Mouse (Mus musculus) embryo, embryonic 10.5 days (tissue): ENCODE data around the gene Wwc1.

ENCODE experiments used
- DNase-seq: peaks from one replicate; pipeline ENCODE4 v3.0.0-alpha.2; 2015; ENCODE audit warnings: low spot score

The Wwc1 gene

GRCm38 (mm10) chr11:35972270-35972931 lies 7.9 kb downstream of the Wwc1 start:
- DNase-seq = peak; percentile 59

- DNase-seq = no peak
Observed at GRCm38 (mm10) chr11:35970806-35971705, 9.3 kb downstream of the Wwc1 start.

- no peak for DNase-seq
Observed at GRCm38 (mm10) chr11:35968291-35968690, 12.0 kb downstream of the Wwc1 start.

- DNase-seq = no peak
Observed at GRCm38 (mm10) chr11:35963981-35964549, 16.3 kb downstream of the Wwc1 start.

- DNase-seq = no peak
Observed at GRCm38 (mm10) chr11:35963554-35963953, 16.8 kb downstream of the Wwc1 start.

- no peak for DNase-seq
Observed at GRCm38 (mm10) chr11:35962431-35962830, 17.9 kb downstream of the Wwc1 start.

GRCm38 (mm10) chr11:35959270-35959669 lies 21.1 kb downstream of the Wwc1 start:
- DNase-seq = no peak

GRCm38 (mm10) chr11:35955572-35955971 lies 24.8 kb downstream of the Wwc1 start:
- peak; percentile 41 for DNase-seq

GRCm38 (mm10) chr11:35953179-35953578 lies 27.1 kb downstream of the Wwc1 start:
- DNase-seq = no peak

GRCm38 (mm10) chr11:35951727-35952065 lies 28.6 kb downstream of the Wwc1 start:
- no peak for DNase-seq

- DNase-seq = no peak
Observed at GRCm38 (mm10) chr11:35951058-35951726, 29.1 kb downstream of the Wwc1 start.

- no peak for DNase-seq
Observed at GRCm38 (mm10) chr11:35950466-35950865, 29.9 kb downstream of the Wwc1 start.

GRCm38 (mm10) chr11:35950011-35950410 lies 30.3 kb downstream of the Wwc1 start:
- DNase-seq = no peak

GRCm38 (mm10) chr11:35948457-35948881 lies 31.9 kb downstream of the Wwc1 start:
- DNase-seq = peak; percentile 58

GRCm38 (mm10) chr11:35947944-35948343 lies 32.4 kb downstream of the Wwc1 start:
- DNase-seq = no peak

- no peak for DNase-seq
Observed at GRCm38 (mm10) chr11:35945187-35945586, 35.1 kb downstream of the Wwc1 start.

- no peak for DNase-seq
Observed at GRCm38 (mm10) chr11:35941641-35942040, 38.7 kb downstream of the Wwc1 start.

- DNase-seq = no peak
Observed at GRCm38 (mm10) chr11:35941064-35941463, 39.3 kb downstream of the Wwc1 start.

GRCm38 (mm10) chr11:35938790-35939385 lies 41.4 kb downstream of the Wwc1 start:
- no peak for DNase-seq

- DNase-seq = no peak
Observed at GRCm38 (mm10) chr11:35935645-35936044, 44.7 kb downstream of the Wwc1 start.

GRCm38 (mm10) chr11:35935133-35935532 lies 45.2 kb downstream of the Wwc1 start:
- DNase-seq = no peak
